Mouse (Mus musculus) kidney, embryonic 15.5 days (tissue): ENCODE measurements around the gene Serpina3j. TPM values are rescaled to one million over a fixed set of nuclear protein-coding genes. Genes with fewer than 3 reads are reported as not detected.

Experiments
- ATAC-seq: fragments of 200-750 bp; cut with Nextera tagmentation; replicated peaks from 2 replicates; pipeline ENCODE4 v1.8.0; 2017; ENCODE audit warnings: moderate TSS enrichment; ENCODE audit not compliant: low FRiP score
- H3K27ac ChIP-seq: fragments of 300-500 bp; sonication (generic); 2 replicates; pipeline ENCODE4 v1.5.1; 2015; ENCODE audit warnings: mild to moderate bottlenecking, inconsistent platforms
- H3K27me3 ChIP-seq: fragments of 300-500 bp; sonication (generic); 2 replicates; pipeline ENCODE4 v1.6.1; 2015; ENCODE audit warnings: inconsistent platforms
- H3K36me3 ChIP-seq: fragments of 300-500 bp; sonication (generic); 2 replicates; pipeline ENCODE4 v1.6.1; 2015; ENCODE audit warnings: inconsistent platforms
- H3K4me1 ChIP-seq: fragments of 300-500 bp; sonication (generic); 2 replicates; pipeline ENCODE4 v1.6.1; 2015; ENCODE audit warnings: inconsistent platforms
- H3K4me2 ChIP-seq: fragments of 300-500 bp; sonication (generic); 2 replicates; pipeline ENCODE4 v1.6.1; 2015; ENCODE audit warnings: moderate library complexity, mild to moderate bottlenecking, inconsistent platforms
- H3K4me3 ChIP-seq: fragments of 300-500 bp; sonication (generic); replicated peaks from 2 replicates; pipeline ENCODE4 v1.5.1; 2015; ENCODE audit warnings: mild to moderate bottlenecking, inconsistent platforms
- H3K9ac ChIP-seq: fragments of 300-500 bp; sonication (generic); 2 replicates; pipeline ENCODE4 v1.6.1; 2015; ENCODE audit warnings: mild to moderate bottlenecking, inconsistent platforms
- H3K9me3 ChIP-seq: fragments of 300-500 bp; sonication (generic); replicated peaks from 2 replicates; pipeline ENCODE4 v1.6.1; 2016; ENCODE audit warnings: inconsistent platforms
- WGBS: fragments of 180-500 bp; shearing (Covaris S2); methylation state at CpG from one replicate; pipeline ENCODE4 v1.1.7; 2015; ENCODE audit warnings: mixed read lengths; 5-methylcytosine and 5-hydroxymethylcytosine counted together
- polyA plus RNA-seq: library from polyadenylated mRNA; unstranded; fragments of >200 nt; fragmentation: Nextera tagmentation; extraction: Ambion mirVana; gene quantifications from 2 replicates; pipeline ENCODE4 v1.2.1, GENCODE M21; 2015

Gene Serpina3j
- polyA plus RNA-seq = 0.10 TPM in 1 of 2 replicates, not detected in the other

GRCm38 (mm10) chr12:104314253-104314652 lies at the start of gene Serpina3j:
Serpina3j (plus strand) TSS chr12:104314553.
- no peaks in the 10 kb centered on the region for H3K9me3 ChIP-seq
- WGBS = 89% methylated on average over 1 of the region's 1 CpGs
- ATAC-seq = no peak

GRCm38 (mm10) chr12:104266374-104266773 lies 48.0 kb upstream of the Serpina3j start:
- H3K27me3 ChIP-seq = no peaks in the 10 kb centered on the region
- no peak overlapping the region for H3K4me2 ChIP-seq
- H3K27ac ChIP-seq = no peak overlapping the region
- peaks cover 7% of the 10 kb centered on the region; the same call in 1 of the 2 replicates for H3K4me1 ChIP-seq
- no peaks in the 10 kb centered on the region for H3K36me3 ChIP-seq
- no peak for ATAC-seq
- 82% methylated on average over 3 of the region's 3 CpGs for WGBS
- H3K9me3 ChIP-seq = no peaks in the 10 kb centered on the region
- no peak overlapping the region for H3K4me3 ChIP-seq
- H3K9ac ChIP-seq = no peak overlapping the region

More at GRCm38 (mm10) chr12:104314253-104314652, at the start of gene Serpina3j:
- Histone ChIP-seq H3K36me3 (no peaks in the 10 kb centered on the region), H3K4me2 (no peak within 1 kb of the TSS), H3K9ac (no peak within 1 kb of the TSS), H3K4me3 (no peak within 1 kb of the TSS), H3K27ac (no peak within 1 kb of the TSS), H3K4me1 (no peaks in the 10 kb centered on the region), H3K27me3 (no peaks in the 10 kb centered on the region)

- H3K9me3 ChIP-seq = no peaks in the 10 kb centered on the region
- no peaks in the 10 kb centered on the region for H3K27me3 ChIP-seq
- H3K4me1 ChIP-seq = no peaks in the 10 kb centered on the region
- no peak overlapping the region for H3K9ac ChIP-seq
- no peaks in the 10 kb centered on the region for H3K36me3 ChIP-seq
- ATAC-seq = no peak
- H3K4me2 ChIP-seq = no peak overlapping the region
- no peak overlapping the region for H3K4me3 ChIP-seq
- no peak overlapping the region for H3K27ac ChIP-seq
- 84% methylated on average over 18 of the region's 18 CpGs for whole genome bisulfite sequencing
Observed at GRCm38 (mm10) chr12:104278216-104279055, 35.9 kb upstream of the Serpina3j start.

- Histone ChIP-seq H3K4me3 (no peak overlapping the region), H3K36me3 (no peaks in the 10 kb centered on the region), H3K4me1 (no peaks in the 10 kb centered on the region), H3K27ac (no peak overlapping the region), H3K4me2 (no peak overlapping the region), H3K9me3 (no peaks in the 10 kb centered on the region), H3K27me3 (no peaks in the 10 kb centered on the region), H3K9ac (no peak overlapping the region)
- ATAC-seq = no peak
- WGBS = 8% methylated on average over 3 of the region's 3 CpGs
Observed at GRCm38 (mm10) chr12:104279056-104279435, 35.3 kb upstream of the Serpina3j start.

GRCm38 (mm10) chr12:104283380-104283779 lies 31.0 kb upstream of the Serpina3j start:
- no peak overlapping the region for H3K4me2 ChIP-seq
- 0 out of 2 replicates have a peak, but pooled peaks cover 5% of the 10 kb centered on the region for H3K9me3 ChIP-seq
- no peak for ATAC-seq
- no peak overlapping the region for H3K27ac ChIP-seq
- H3K9ac ChIP-seq = no peak overlapping the region
- H3K4me1 ChIP-seq = no peaks in the 10 kb centered on the region
- no peaks in the 10 kb centered on the region for H3K27me3 ChIP-seq
- no peaks in the 10 kb centered on the region for H3K36me3 ChIP-seq
- no peak overlapping the region for H3K4me3 ChIP-seq
- 93% methylated on average over 11 of the region's 11 CpGs for WGBS

- Histone ChIP-seq H3K4me3 (no peak overlapping the region), H3K9me3 (0 out of 2 replicates have a peak, but pooled peaks cover 5% of the 10 kb centered on the region), H3K4me1 (no peaks in the 10 kb centered on the region), H3K4me2 (no peak overlapping the region), H3K27me3 (no peaks in the 10 kb centered on the region), H3K27ac (no peak overlapping the region), H3K9ac (no peak overlapping the region), H3K36me3 (no peaks in the 10 kb centered on the region)
- ATAC-seq = no peak
Observed at GRCm38 (mm10) chr12:104288336-104288735, 26.0 kb upstream of the Serpina3j start.

GRCm38 (mm10) chr12:104289872-104290271 lies 24.5 kb upstream of the Serpina3j start:
- ATAC-seq = no peak
- Histone ChIP-seq H3K36me3 (no peaks in the 10 kb centered on the region), H3K4me3 (no peak overlapping the region), H3K27ac (no peak overlapping the region), H3K9ac (no peak overlapping the region), H3K4me2 (no peak overlapping the region), H3K4me1 (no peaks in the 10 kb centered on the region), H3K27me3 (no peaks in the 10 kb centered on the region), H3K9me3 (0 out of 2 replicates have a peak, but pooled peaks cover 5% of the 10 kb centered on the region)
- WGBS = 51% methylated on average over 4 of the region's 4 CpGs

GRCm38 (mm10) chr12:104293963-104294362 lies 20.4 kb upstream of the Serpina3j start:
- no peaks in the 10 kb centered on the region for H3K27me3 ChIP-seq
- 73% methylated on average over 2 of the region's 2 CpGs for WGBS
- H3K4me1 ChIP-seq = no peaks in the 10 kb centered on the region
- no peak overlapping the region for H3K27ac ChIP-seq
- H3K4me2 ChIP-seq = no peak overlapping the region
- no peak overlapping the region for H3K4me3 ChIP-seq
- H3K9me3 ChIP-seq = no peaks in the 10 kb centered on the region
- H3K9ac ChIP-seq = no peak overlapping the region
- no peaks in the 10 kb centered on the region for H3K36me3 ChIP-seq
- ATAC-seq = no peak

GRCm38 (mm10) chr12:104298049-104298448 lies 16.3 kb upstream of the Serpina3j start:
- Histone ChIP-seq H3K4me3 (no peak overlapping the region), H3K27ac (no peak overlapping the region), H3K4me2 (no peak overlapping the region), H3K9me3 (no peaks in the 10 kb centered on the region), H3K9ac (no peak overlapping the region), H3K36me3 (no peaks in the 10 kb centered on the region), H3K4me1 (no peaks in the 10 kb centered on the region), H3K27me3 (no peaks in the 10 kb centered on the region)
- 97% methylated on average over 2 of the region's 2 CpGs for WGBS
- ATAC-seq = no peak

GRCm38 (mm10) chr12:104305991-104306390 lies 8.4 kb upstream of the Serpina3j start:
- Histone ChIP-seq H3K4me1 (no peaks in the 10 kb centered on the region), H3K9me3 (no peaks in the 10 kb centered on the region), H3K4me3 (no peak overlapping the region), H3K27ac (no peak overlapping the region), H3K9ac (no peak overlapping the region), H3K36me3 (no peaks in the 10 kb centered on the region), H3K4me2 (no peak overlapping the region), H3K27me3 (no peaks in the 10 kb centered on the region)
- no peak for ATAC-seq
- WGBS = 83% methylated on average over 4 of the region's 4 CpGs

GRCm38 (mm10) chr12:104322454-104322853 lies 8.1 kb downstream of the Serpina3j start:
- H3K9me3 ChIP-seq = no peaks in the 10 kb centered on the region
- 77% methylated on average over 1 of the region's 1 CpGs for WGBS
- no peaks in the 10 kb centered on the region for H3K36me3 ChIP-seq
- H3K4me3 ChIP-seq = no peak overlapping the region
- H3K4me2 ChIP-seq = no peak overlapping the region
- ATAC-seq = no peak
- no peaks in the 10 kb centered on the region for H3K4me1 ChIP-seq
- H3K27ac ChIP-seq = no peak overlapping the region
- H3K27me3 ChIP-seq = no peaks in the 10 kb centered on the region
- H3K9ac ChIP-seq = no peak overlapping the region

GRCm38 (mm10) chr12:104331701-104332100 lies 17.3 kb downstream of the Serpina3j start:
- Histone ChIP-seq H3K9me3 (no peaks in the 10 kb centered on the region), H3K27me3 (no peaks in the 10 kb centered on the region), H3K36me3 (no peaks in the 10 kb centered on the region), H3K4me3 (no peak overlapping the region), H3K9ac (no peak overlapping the region), H3K4me2 (no peak overlapping the region), H3K4me1 (no peaks in the 10 kb centered on the region), H3K27ac (no peak overlapping the region)
- no peak for ATAC-seq
- 58% methylated on average over 1 of the region's 1 CpGs for WGBS
